Mouse (Mus musculus) forebrain, embryonic 11.5 days (tissue): Measurements from ENCODE around the gene U2af1. TPM values are rescaled to one million over a fixed set of nuclear protein-coding genes. Genes with fewer than 3 reads are reported as not detected.
"Not testable (repeated sequence)": the region's sequence is repeated elsewhere in the genome, so short reads cannot be mapped to it uniquely, and the experiment has no call there.

Experiments
- ATAC-seq: fragments of 200-750 bp; cut with Nextera tagmentation; replicated peaks from 2 replicates; pipeline ENCODE4 v1.8.0; 2017; ENCODE audit warnings: moderate TSS enrichment; ENCODE audit not compliant: low FRiP score
- DNase-seq: peaks from one replicate; pipeline ENCODE4 v3.0.0-alpha.2; 2017; ENCODE audit warnings: low spot score
- H3K27ac ChIP-seq: fragments of 300-500 bp; sonication (generic); 2 replicates; pipeline ENCODE4 v1.5.1; 2014; ENCODE audit warnings: low read depth, low read length
- H3K27me3 ChIP-seq: fragments of 300-500 bp; sonication (generic); 2 replicates; pipeline ENCODE4 v1.6.1; 2014; ENCODE audit warnings: mild to moderate bottlenecking, low read length, mixed read lengths; ENCODE audit not compliant: control insufficient read depth, insufficient read depth
- H3K36me3 ChIP-seq: fragments of 300-500 bp; sonication (generic); 2 replicates; pipeline ENCODE4 v1.6.1; 2014; ENCODE audit warnings: mild to moderate bottlenecking, low read length, moderate library complexity, mixed read lengths; ENCODE audit not compliant: control insufficient read depth, insufficient read depth
- H3K4me1 ChIP-seq: fragments of 300-500 bp; sonication (generic); replicated peaks from 2 replicates; pipeline ENCODE4 v1.6.1; 2014; ENCODE audit warnings: low read length, mixed read lengths; ENCODE audit not compliant: control insufficient read depth, insufficient read depth
- H3K4me2 ChIP-seq: fragments of 300-500 bp; sonication (generic); 2 replicates; pipeline ENCODE4 v1.6.1; 2014; ENCODE audit warnings: low read depth, mild to moderate bottlenecking, low read length, moderate library complexity, mixed read lengths; ENCODE audit not compliant: severe bottlenecking
- H3K4me3 ChIP-seq: fragments of 300-500 bp; sonication (generic); 2 replicates; pipeline ENCODE4 v1.5.1; 2014; ENCODE audit warnings: low read depth, low read length
- H3K9ac ChIP-seq: fragments of 300-500 bp; sonication (generic); 2 replicates; pipeline ENCODE4 v1.6.1; 2014; ENCODE audit warnings: low read length
- H3K9me3 ChIP-seq: fragments of 300-500 bp; sonication (generic); 2 replicates; pipeline ENCODE4 v1.6.1; 2016; ENCODE audit warnings: low read length, mixed read lengths; ENCODE audit not compliant: control insufficient read depth
- WGBS: fragments of 180-500 bp; shearing (Covaris S2); extraction: QIAGEN DNeasy Blood & Tissue Kit; methylation state at CpG from one replicate; pipeline ENCODE4 v1.1.7; 2014; 5-methylcytosine and 5-hydroxymethylcytosine counted together
- polyA plus RNA-seq: library from polyadenylated mRNA; unstranded; fragments of >200 nt; fragmentation: Nextera tagmentation; extraction: Ambion mirVana; gene quantifications from 2 replicates; pipeline ENCODE4 v1.2.1, GENCODE M21; 2014

U2af1 gene
- polyA plus RNA-seq, 1 experiment from 2014 or later: 212 TPM

- Histone ChIP-seq H3K4me3 (no peak overlapping the region), H3K27ac (no peak overlapping the region), H3K4me1 (no peaks in the 10 kb centered on the region), H3K9me3 (no peaks in the 10 kb centered on the region), H3K36me3 (no peaks in the 10 kb centered on the region), H3K27me3 (no peaks in the 10 kb centered on the region), H3K9ac (no peak overlapping the region), H3K4me2 (no peak overlapping the region)
- ATAC-seq (no peak), DNase-seq (no peak)
- WGBS: 88% methylated on average over 4 of the region's 4 CpGs
These were observed 35.6 kb downstream of the U2af1 start for GRCm38 (mm10) chr17:31623101-31623500.

- Histone ChIP-seq H3K36me3 (no peaks in the 10 kb centered on the region), H3K4me3 (no peak overlapping the region), H3K27me3 (no peaks in the 10 kb centered on the region), H3K4me1 (no peaks in the 10 kb centered on the region), H3K9me3 (no peaks in the 10 kb centered on the region), H3K9ac (no peak overlapping the region), H3K27ac (no peak overlapping the region), H3K4me2 (no peak overlapping the region)
- DNase-seq (no peak), ATAC-seq (no peak)
- 81% methylated on average over 4 of the region's 4 CpGs for WGBS
These were observed 45.5 kb downstream of the U2af1 start for GRCm38 (mm10) chr17:31613086-31613755.

- 92% methylated on average over 3 of the region's 3 CpGs for WGBS
- H3K9me3 ChIP-seq: no peaks in the 10 kb centered on the region
- H3K36me3 ChIP-seq: no peaks in the 10 kb centered on the region
- H3K4me2 ChIP-seq: no peak overlapping the region
- no peaks in the 10 kb centered on the region for H3K27me3 ChIP-seq
- ATAC-seq (no peak), DNase-seq (no peak)
- H3K4me1 ChIP-seq: no peaks in the 10 kb centered on the region
- no peak overlapping the region for H3K27ac ChIP-seq
- no peak overlapping the region for H3K4me3 ChIP-seq
- H3K9ac ChIP-seq: no peak overlapping the region
These were observed 48.8 kb downstream of the U2af1 start for GRCm38 (mm10) chr17:31609895-31610294.

GRCm38 (mm10) chr17:31609173-31609572, 49.5 kb downstream of the U2af1 start:
- H3K27ac ChIP-seq, ATAC-seq, H3K36me3 ChIP-seq, H3K9ac ChIP-seq, H3K4me1 ChIP-seq, H3K4me2 ChIP-seq, DNase-seq, H3K27me3 ChIP-seq, H3K4me3 ChIP-seq, H3K9me3 ChIP-seq: not testable (repeated sequence)
- WGBS: 89% methylated on average over 3 of the region's 3 CpGs

GRCm38 (mm10) chr17:31607256-31607951, 51.3 kb downstream of the U2af1 start:
- ATAC-seq (no peak), DNase-seq (no peak)
- WGBS: 83% methylated on average over 8 of the region's 8 CpGs
- Histone ChIP-seq H3K27me3 (no peaks in the 10 kb centered on the region), H3K4me2 (no peak overlapping the region), H3K4me1 (no peaks in the 10 kb centered on the region), H3K4me3 (no peak overlapping the region), H3K36me3 (no peaks in the 10 kb centered on the region), H3K27ac (no peak overlapping the region), H3K9me3 (no peaks in the 10 kb centered on the region), H3K9ac (no peak overlapping the region)

- 77% methylated on average over 7 of the region's 7 CpGs for WGBS
These were observed 52.3 kb downstream of the U2af1 start for GRCm38 (mm10) chr17:31606424-31606823.

GRCm38 (mm10) chr17:31598593-31598992, 60.1 kb downstream of the U2af1 start:
- WGBS: 88% methylated on average over 8 of the region's 8 CpGs
- no peaks in the 10 kb centered on the region for H3K36me3 ChIP-seq
- DNase-seq: no peak
- no peak overlapping the region for H3K27ac ChIP-seq
- H3K9ac ChIP-seq: no peak overlapping the region
- no peak for ATAC-seq
- no peaks in the 10 kb centered on the region for H3K27me3 ChIP-seq
- no peaks in the 10 kb centered on the region for H3K9me3 ChIP-seq
- no peak overlapping the region for H3K4me2 ChIP-seq
- H3K4me1 ChIP-seq: no peaks in the 10 kb centered on the region
- no peak overlapping the region for H3K4me3 ChIP-seq

More at GRCm38 (mm10) chr17:31606424-31606823, 52.3 kb downstream of the U2af1 start:
- Histone ChIP-seq H3K4me1 (no peaks in the 10 kb centered on the region), H3K9ac (no peak overlapping the region), H3K9me3 (no peaks in the 10 kb centered on the region), H3K4me2 (no peak overlapping the region), H3K27ac (no peak overlapping the region), H3K4me3 (no peak overlapping the region), H3K36me3 (no peaks in the 10 kb centered on the region), H3K27me3 (no peaks in the 10 kb centered on the region)
- DNase-seq (no peak), ATAC-seq (no peak)

- Histone ChIP-seq H3K4me3 (no peak overlapping the region), H3K36me3 (no peaks in the 10 kb centered on the region), H3K9me3 (no peaks in the 10 kb centered on the region), H3K4me1 (no peaks in the 10 kb centered on the region), H3K27ac (no peak overlapping the region), H3K9ac (no peak overlapping the region), H3K4me2 (no peak overlapping the region), H3K27me3 (no peaks in the 10 kb centered on the region)
- WGBS: 91% methylated on average over 9 of the region's 9 CpGs
- DNase-seq (no peak), ATAC-seq (no peak)
These were observed 60.7 kb downstream of the U2af1 start for GRCm38 (mm10) chr17:31597957-31598356.
